Mouse (Mus musculus) midbrain, embryonic 15.5 days (tissue): ENCODE measurements around the gene Ppp1r1b. TPM values are rescaled to one million over a fixed set of nuclear protein-coding genes. Genes with fewer than 3 reads are reported as not detected.
A peak's percentile ranks its signal among the peaks of the same experiment; 100 is the strongest.
"Not testable (repeated sequence)": the region's sequence is repeated elsewhere in the genome, so short reads cannot be mapped to it uniquely, and the experiment has no call there.

Source experiments
- ATAC-seq: fragments of 200-750 bp; cut with Nextera tagmentation; replicated peaks from 2 replicates; pipeline ENCODE4 v1.8.0; 2017; ENCODE audit warnings: moderate TSS enrichment
- H3K27ac ChIP-seq: fragments of 300-500 bp; sonication (generic); 2 replicates; pipeline ENCODE4 v1.5.1; 2015; ENCODE audit warnings: mild to moderate bottlenecking, inconsistent platforms
- H3K27me3 ChIP-seq: fragments of 300-500 bp; sonication (generic); replicated peaks from 2 replicates; pipeline ENCODE4 v1.6.1; 2015; ENCODE audit warnings: inconsistent platforms
- H3K36me3 ChIP-seq: fragments of 300-500 bp; sonication (generic); replicated peaks from 2 replicates; pipeline ENCODE4 v1.6.1; 2015; ENCODE audit warnings: inconsistent platforms
- H3K4me1 ChIP-seq: fragments of 300-500 bp; sonication (generic); 2 replicates; pipeline ENCODE4 v1.6.1; 2015; ENCODE audit warnings: inconsistent platforms
- H3K4me2 ChIP-seq: fragments of 300-500 bp; sonication (generic); 2 replicates; pipeline ENCODE4 v1.6.1; 2015; ENCODE audit warnings: inconsistent platforms, mild to moderate bottlenecking, moderate library complexity
- H3K4me3 ChIP-seq: fragments of 300-500 bp; sonication (generic); 2 replicates; pipeline ENCODE4 v1.5.1; 2015; ENCODE audit warnings: mild to moderate bottlenecking, inconsistent platforms
- H3K9ac ChIP-seq: fragments of 300-500 bp; sonication (generic); 2 replicates; pipeline ENCODE4 v1.6.1; 2015; ENCODE audit warnings: mild to moderate bottlenecking, inconsistent platforms
- H3K9me3 ChIP-seq: fragments of 300-500 bp; sonication (generic); 2 replicates; pipeline ENCODE4 v1.6.1; 2016; ENCODE audit warnings: inconsistent platforms
- WGBS: fragments of 180-500 bp; shearing (Covaris S2); methylation state at CpG from one replicate; pipeline ENCODE4 v1.1.7; 2015; ENCODE audit warnings: mixed read lengths; 5-methylcytosine and 5-hydroxymethylcytosine counted together
- polyA plus RNA-seq: library from polyadenylated mRNA; unstranded; fragments of >200 nt; fragmentation: Nextera tagmentation; extraction: Ambion mirVana; gene quantifications from 2 replicates; pipeline ENCODE4 v1.2.1, GENCODE M21; 2015

Ppp1r1b gene
- polyA plus RNA-seq, 1 experiment from 2014 or later, result 2.0 TPM

- Histone ChIP-seq H3K36me3 (no peaks in the 10 kb centered on the region; the same call in 1 of the 2 replicates), H3K9me3 (no peaks in the 10 kb centered on the region), H3K27me3 (no peaks in the 10 kb centered on the region), H3K4me1 (peaks cover 23% of the 10 kb centered on the region), H3K9ac (no peak overlapping the region), H3K4me3 (no peak overlapping the region), H3K27ac (no peak overlapping the region), H3K4me2 (no peak overlapping the region)
- no peak for ATAC-seq
- 75% methylated on average over 2 of the region's 2 CpGs for WGBS
These were observed 22.4 kb downstream of the Ppp1r1b start for GRCm38 (mm10) chr11:98370588-98370987.

GRCm38 (mm10) chr11:98371556-98372240 is 23.5 kb downstream of the Ppp1r1b start:
- H3K4me1 ChIP-seq, result peaks cover 23% of the 10 kb centered on the region
- peaks cover 8% of the 10 kb centered on the region; the same call in 1 of the 2 replicates for H3K36me3 ChIP-seq
- no peak overlapping the region for H3K4me3 ChIP-seq
- H3K27ac ChIP-seq, result 0 out of 2 replicates have a peak overlapping the region, but pooled peaks have one; percentile 31
- peak; percentile 54 for ATAC-seq
- WGBS, result 26% methylated on average over 10 of the region's 10 CpGs
- no peaks in the 10 kb centered on the region for H3K9me3 ChIP-seq
- H3K4me2 ChIP-seq, result peak overlapping the region; percentile 4; the same call in 1 of the 2 replicates
- no peaks in the 10 kb centered on the region for H3K27me3 ChIP-seq
- no peak overlapping the region for H3K9ac ChIP-seq

- H3K27ac ChIP-seq, result no peak overlapping the region
These were observed 24.2 kb downstream of the Ppp1r1b start for GRCm38 (mm10) chr11:98372406-98372805.

GRCm38 (mm10) chr11:98373244-98373643 is 25.0 kb downstream of the Ppp1r1b start:
- Histone ChIP-seq H3K27ac (no peak overlapping the region), H3K4me2 (no peak overlapping the region), H3K27me3 (no peaks in the 10 kb centered on the region), H3K4me1 (peaks cover 23% of the 10 kb centered on the region), H3K36me3 (peaks cover 19% of the 10 kb centered on the region; the same call in 1 of the 2 replicates), H3K9me3 (no peaks in the 10 kb centered on the region), H3K9ac (no peak overlapping the region; the same call in 1 of the 2 replicates), H3K4me3 (no peak overlapping the region)
- WGBS, result 93% methylated on average over 6 of the region's 6 CpGs
- no peak for ATAC-seq

More at GRCm38 (mm10) chr11:98372406-98372805, 24.2 kb downstream of the Ppp1r1b start:
- Histone ChIP-seq H3K4me1 (peaks cover 23% of the 10 kb centered on the region), H3K4me2 (no peak overlapping the region), H3K9ac (no peak overlapping the region), H3K27me3 (no peaks in the 10 kb centered on the region), H3K4me3 (no peak overlapping the region), H3K9me3 (no peaks in the 10 kb centered on the region), H3K36me3 (peaks cover 15% of the 10 kb centered on the region; the same call in 1 of the 2 replicates)
- 5% methylated on average over 2 of the region's 2 CpGs for WGBS
- ATAC-seq, result no peak

GRCm38 (mm10) chr11:98374266-98374665 is 26.1 kb downstream of the Ppp1r1b start:
- WGBS, result 75% methylated on average over 8 of the region's 8 CpGs
- no peaks in the 10 kb centered on the region for H3K9me3 ChIP-seq
- H3K4me2 ChIP-seq, result no peak overlapping the region
- peaks cover 23% of the 10 kb centered on the region for H3K4me1 ChIP-seq
- H3K4me3 ChIP-seq, result no peak overlapping the region
- ATAC-seq, result no peak
- no peaks in the 10 kb centered on the region for H3K27me3 ChIP-seq
- H3K36me3 ChIP-seq, result peaks cover 23% of the 10 kb centered on the region; the same call in 1 of the 2 replicates
- H3K27ac ChIP-seq, result no peak overlapping the region
- no peak overlapping the region for H3K9ac ChIP-seq

GRCm38 (mm10) chr11:98376756-98377155 is 28.6 kb downstream of the Ppp1r1b start:
- Histone ChIP-seq H3K27me3 (no peaks in the 10 kb centered on the region), H3K9me3 (no peaks in the 10 kb centered on the region), H3K36me3 (peaks cover 23% of the 10 kb centered on the region; the same call in 1 of the 2 replicates), H3K4me1 (peaks cover 10% of the 10 kb centered on the region), H3K4me2 (no peak overlapping the region), H3K9ac (no peak overlapping the region), H3K4me3 (no peak overlapping the region), H3K27ac (no peak overlapping the region)
- no peak for ATAC-seq
- WGBS, result 73% methylated on average over 5 of the region's 5 CpGs

DNA sequence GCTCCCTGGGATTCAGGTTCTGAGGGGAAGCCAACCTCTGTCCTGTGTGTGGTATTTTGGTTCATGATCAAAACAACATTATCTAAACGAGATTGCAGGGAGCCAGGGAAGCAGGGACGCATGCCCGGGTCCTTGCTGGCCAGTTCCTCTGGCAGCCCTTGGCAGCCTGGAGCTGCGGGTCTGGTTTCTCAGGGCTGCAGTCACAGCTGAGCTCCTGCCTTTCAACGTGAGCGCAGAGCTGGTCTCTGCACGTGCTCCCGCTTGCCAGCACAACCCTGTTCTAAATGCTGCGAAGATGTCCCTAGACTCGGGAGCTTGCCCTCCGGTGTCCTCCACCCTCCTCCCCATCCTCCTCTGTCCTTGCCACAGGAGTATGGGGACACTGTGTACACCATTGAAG is 29.6 kb downstream of the Ppp1r1b start:
- 88% methylated on average over 11 of the region's 11 CpGs for WGBS
- no peak overlapping the region for H3K9ac ChIP-seq
- H3K9me3 ChIP-seq, result no peaks in the 10 kb centered on the region
- H3K4me3 ChIP-seq, result no peak overlapping the region
- ATAC-seq, result no peak
- H3K27me3 ChIP-seq, result no peaks in the 10 kb centered on the region
- no peak overlapping the region for H3K4me2 ChIP-seq
- H3K36me3 ChIP-seq, result peaks cover 23% of the 10 kb centered on the region; the same call in 1 of the 2 replicates
- H3K27ac ChIP-seq, result no peak overlapping the region
- H3K4me1 ChIP-seq, result no peaks in the 10 kb centered on the region

GRCm38 (mm10) chr11:98379379-98379778 is 31.2 kb downstream of the Ppp1r1b start:
- Histone ChIP-seq H3K9me3 (no peaks in the 10 kb centered on the region), H3K4me1 (no peaks in the 10 kb centered on the region), H3K27me3 (no peaks in the 10 kb centered on the region), H3K27ac (no peak overlapping the region), H3K4me2 (no peak overlapping the region), H3K4me3 (no peak overlapping the region), H3K9ac (no peak overlapping the region), H3K36me3 (peaks cover 23% of the 10 kb centered on the region; the same call in 1 of the 2 replicates)
- ATAC-seq, result no peak
- WGBS, result 93% methylated on average over 7 of the region's 7 CpGs

DNA sequence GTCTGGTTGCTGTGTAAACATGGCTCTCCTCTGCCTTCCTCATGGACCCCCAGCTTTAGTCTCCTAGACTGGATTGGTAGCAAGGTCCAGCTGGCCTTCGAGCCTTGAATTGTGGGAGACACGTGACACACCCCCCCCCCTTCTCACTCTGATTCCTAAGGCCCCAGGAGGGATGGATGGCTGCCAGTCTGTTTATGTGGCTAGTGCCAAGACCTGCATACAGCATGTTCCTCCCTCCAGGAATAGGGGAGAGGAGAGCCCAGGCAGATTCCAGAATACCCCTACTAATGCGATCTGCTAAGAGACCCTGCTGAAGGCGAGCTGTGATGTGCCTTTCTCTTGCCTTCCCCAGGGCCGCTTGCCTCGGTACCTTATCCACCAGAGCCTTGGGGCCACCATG is 31.9 kb downstream of the Ppp1r1b start:
- WGBS, result 77% methylated on average over 6 of the region's 6 CpGs
- Histone ChIP-seq H3K9ac (no peak overlapping the region), H3K27me3 (0 out of 2 replicates have a peak, but pooled peaks cover 2% of the 10 kb centered on the region), H3K4me3 (no peak overlapping the region), H3K4me1 (no peaks in the 10 kb centered on the region), H3K4me2 (no peak overlapping the region), H3K9me3 (no peaks in the 10 kb centered on the region), H3K36me3 (peaks cover 23% of the 10 kb centered on the region; the same call in 1 of the 2 replicates), H3K27ac (no peak overlapping the region)
- no peak for ATAC-seq

DNA sequence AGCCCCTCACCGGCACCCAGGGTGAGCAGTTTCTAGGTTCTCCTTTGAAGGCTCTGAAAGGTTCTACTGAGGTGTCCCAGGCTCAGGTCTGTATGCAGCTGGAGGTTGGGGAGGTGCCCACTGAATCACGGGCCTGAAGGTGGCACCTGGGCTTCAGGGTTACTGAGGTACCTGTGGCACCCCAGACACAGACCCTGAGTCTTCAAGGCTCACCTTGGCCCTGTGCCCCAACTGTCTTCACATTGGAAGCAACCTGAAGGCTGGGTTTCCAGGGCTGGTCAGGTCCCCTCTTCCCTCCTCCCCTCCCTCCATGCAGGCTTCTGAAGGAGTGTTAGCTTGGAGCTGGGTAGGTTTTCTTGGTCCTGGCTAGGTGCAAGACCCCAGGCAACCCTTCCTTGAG is 33.4 kb downstream of the Ppp1r1b start:
- Histone ChIP-seq H3K4me1 (no peaks in the 10 kb centered on the region), H3K4me2 (no peak overlapping the region), H3K4me3 (no peak overlapping the region), H3K9me3 (no peaks in the 10 kb centered on the region), H3K27ac (no peak overlapping the region), H3K9ac (no peak overlapping the region), H3K27me3 (peaks cover 16% of the 10 kb centered on the region), H3K36me3 (peaks cover 15% of the 10 kb centered on the region; the same call in 1 of the 2 replicates)
- ATAC-seq, result no peak
- 91% methylated on average over 2 of the region's 2 CpGs for WGBS

DNA sequence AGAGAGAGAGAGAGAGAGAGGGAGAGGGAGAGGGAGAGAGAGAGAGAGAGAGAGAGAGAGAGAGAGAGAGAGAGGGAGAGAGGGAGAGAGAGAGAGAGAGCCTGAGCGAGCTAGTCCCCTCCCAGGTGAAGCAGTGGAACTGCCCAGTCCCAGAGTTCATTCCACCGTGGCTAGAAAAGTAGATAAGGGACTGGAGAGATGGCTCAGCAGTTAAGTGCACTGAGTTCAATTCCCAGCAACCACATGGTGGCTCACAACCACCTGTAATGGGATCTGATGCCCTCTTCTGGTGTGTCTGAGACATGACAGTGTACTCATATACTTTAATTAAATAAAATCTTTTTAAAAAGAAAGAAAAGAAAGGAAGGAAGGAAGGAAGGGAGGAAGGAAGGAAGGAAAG is 34.2 kb downstream of the Ppp1r1b start:
- WGBS, result 47% methylated on average over 2 of the region's 2 CpGs
- peaks cover 23% of the 10 kb centered on the region for H3K27me3 ChIP-seq
- not testable (repeated sequence) for H3K4me3 ChIP-seq, ATAC-seq, H3K27ac ChIP-seq, H3K9me3 ChIP-seq, H3K36me3 ChIP-seq, H3K4me2 ChIP-seq, H3K4me1 ChIP-seq, H3K9ac ChIP-seq

DNA sequence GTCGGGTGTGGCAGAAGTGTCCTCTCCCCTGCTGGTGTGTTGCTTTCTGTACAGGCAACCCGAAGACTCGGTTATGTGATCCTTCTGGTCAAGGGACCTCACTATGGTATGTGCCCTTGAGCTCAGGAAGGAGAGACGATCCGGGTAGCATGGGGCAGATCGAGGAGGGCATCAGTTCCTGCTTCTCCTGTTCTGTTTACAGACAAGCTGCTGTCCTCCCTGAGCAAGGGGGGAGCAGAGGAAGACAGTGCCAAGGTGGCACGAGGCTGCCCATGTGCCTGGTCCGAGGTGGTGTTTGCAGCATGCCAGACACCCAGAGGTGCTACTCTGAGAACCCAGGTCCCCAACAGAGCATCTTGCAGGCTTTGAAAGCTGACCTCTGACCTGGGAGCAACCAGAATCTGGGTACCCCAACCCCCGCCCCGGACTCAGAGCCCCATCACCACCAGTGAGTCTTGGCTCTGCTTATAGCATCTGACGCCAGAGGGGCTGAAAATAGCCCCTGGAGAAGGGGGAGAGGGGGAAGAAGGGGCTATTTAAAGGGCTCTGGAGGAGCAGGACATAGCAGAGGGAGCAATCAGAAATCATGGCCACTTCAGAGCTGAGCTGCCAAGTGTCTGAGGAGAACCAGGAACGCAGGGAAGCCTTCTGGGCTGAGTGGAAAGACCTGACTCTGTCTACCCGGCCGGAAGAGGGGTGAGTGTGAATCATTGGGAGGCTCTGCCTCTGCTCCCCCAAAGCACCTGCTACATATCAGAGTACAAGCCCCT is 35.2 kb downstream of the Ppp1r1b start, which contains the start of gene Tcap:
Gene Tcap, plus strand, starts transcription at position 551 of the 770 bp plus-strand sequence.
- H3K4me2 ChIP-seq, result no peak within 1 kb of the TSS
- H3K27me3 ChIP-seq, result peaks cover 33% of the 10 kb centered on the region
- no peak for ATAC-seq
- no peak within 1 kb of the TSS for H3K9ac ChIP-seq
- no peaks in the 10 kb centered on the region for H3K9me3 ChIP-seq
- WGBS, result 63% methylated on average over 14 of the region's 14 CpGs
- no peak within 1 kb of the TSS for H3K4me3 ChIP-seq
- 0 out of 2 replicates have a peak, but pooled peaks cover 4% of the 10 kb centered on the region for H3K36me3 ChIP-seq
- H3K4me1 ChIP-seq, result no peaks in the 10 kb centered on the region
- H3K27ac ChIP-seq, result no peak within 1 kb of the TSS
